Comparison of ENCODE assay signal across 10 mouse cellular contexts in the genomic region with DNA sequence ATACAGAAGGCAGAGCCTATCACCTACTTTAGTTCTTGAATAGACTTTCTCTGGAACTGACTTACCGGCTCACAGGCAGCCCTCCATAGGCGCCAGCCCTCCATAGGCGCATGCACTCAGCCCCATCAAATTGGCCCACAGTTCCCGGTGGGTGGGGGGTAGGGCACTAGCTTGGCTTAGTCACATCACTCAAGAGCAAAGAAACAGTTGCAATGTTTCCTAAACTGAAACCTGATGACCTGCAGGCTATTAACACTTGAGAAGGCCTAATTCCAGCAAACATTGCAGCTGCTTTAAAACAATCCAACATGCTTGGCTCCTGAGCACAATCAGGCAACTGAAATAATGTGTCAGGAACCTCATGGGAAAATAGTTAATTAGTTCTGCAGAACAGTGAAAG. TPM values are rescaled to one million over a fixed set of nuclear protein-coding genes. Genes with fewer than 3 reads are reported as not detected.
DNase-seq lines count a peak whose midpoint lies in the region; ATAC-seq and TF ChIP-seq lines count a peak whose summit lies in the region.
"Had no signal": no experiment of that assay in that cellular context is flagged by ENCODE, and none has a peak within 500 bp of the region (broad histone marks: within the 10 kb centered on the region; RNA-seq: fewer than 3 reads in every experiment).

No protein-coding gene starts in this region.

- no peak for TF ChIP-seq CTCF in thymus, adult 2 months (IDR thresholded peaks at IDR 0.05; ENCODE audit: borderline replicate concordance, control insufficient read depth, extremely low read depth, insufficient read depth, low read length, poor library complexity)
- TF ChIP-seq CTCF in kidney, postnatal 0 days (IDR thresholded peaks at IDR 0.05; ENCODE audit: low read depth): no peak

- H3K4me3 ChIP-seq in heart, embryonic 13.5 days: peak overlapping the region; percentile 23; the same call in 1 of the 2 replicates
- H3K4me3 ChIP-seq in thymus, adult 2 months (ENCODE audit: control insufficient read depth, insufficient read depth, low read length): no peak overlapping the region
- no peak overlapping the region for H3K4me3 ChIP-seq in kidney, postnatal 0 days (replicated peaks; ENCODE audit: low read depth, low read length)

- no peak for ATAC-seq in heart, embryonic 13.5 days (ENCODE audit: extremely low read depth, insufficient number of reproducible peaks, low FRiP score, low TSS enrichment)
- ATAC-seq in kidney, postnatal 0 days (replicated peaks; ENCODE audit: low FRiP score, low read depth): peak; percentile 45; the same call in 1 of the 2 replicates
- ATAC-seq: Patski had no signal

- H3K9ac ChIP-seq in heart, embryonic 13.5 days: peak overlapping the region; percentile 75
- no peak overlapping the region for H3K9ac ChIP-seq in kidney, postnatal 0 days (ENCODE audit: low read depth, low read length)

- peaks cover 89% of the 10 kb centered on the region for H3K36me3 ChIP-seq in heart, embryonic 13.5 days
- no peaks in the 10 kb centered on the region for H3K36me3 ChIP-seq in thymus, adult 2 months (ENCODE audit: control insufficient read depth, insufficient read depth, low read length)
- H3K36me3 ChIP-seq in kidney, postnatal 0 days (ENCODE audit: insufficient read depth, low read length): 0 out of 2 replicates have a peak, but pooled peaks cover 2% of the 10 kb centered on the region

- peak overlapping the region; percentile 87 for H3K27ac ChIP-seq in heart, embryonic 13.5 days (replicated peaks)
- no peak overlapping the region for H3K27ac ChIP-seq in thymus, adult 2 months (ENCODE audit: control insufficient read depth, insufficient read depth, low read length)
- peak overlapping the region; percentile 87 for H3K27ac ChIP-seq in kidney, postnatal 0 days

- WGBS in heart, embryonic 13.5 days: 25% methylated on average over 4 of the region's 4 CpGs
- WGBS in thymus, adult 2 months: 76% methylated on average over 4 of the region's 4 CpGs
- WGBS in kidney, postnatal 0 days: 30% methylated on average over 4 of the region's 4 CpGs

- DNase-seq in heart, postnatal 4 days: no peak
- DNase-seq in thymus, postnatal 14 days: peak; percentile 52
- no peak for DNase-seq in thymus, adult 2 months
- peak; percentile 62 for DNase-seq in kidney, postnatal 0 days (ENCODE audit: low spot score)
- DNase-seq in thymus, postnatal 4 days: peak; percentile 51
- DNase-seq in right cerebral cortex, adult 18-20 months: no peak
- no peak for DNase-seq in c-Kit-positive CD71-positive TER-119-positive erythroid progenitor cells, embryonic 14.5 days (ENCODE audit: low spot score)
- DNase-seq: cerebellum, postnatal 14 days had no signal

- H3K9me3 ChIP-seq in heart, embryonic 13.5 days: no peaks in the 10 kb centered on the region
- no peaks in the 10 kb centered on the region for H3K9me3 ChIP-seq in kidney, postnatal 0 days (replicated peaks; ENCODE audit: low read length)

- no peak for TF ChIP-seq POLR2A in thymus, adult 2 months (IDR thresholded peaks at IDR 0.05; ENCODE audit: control insufficient read depth, extremely low read depth, insufficient read depth, low read length, poor library complexity)

- peaks cover 97% of the 10 kb centered on the region for H3K4me1 ChIP-seq in heart, embryonic 13.5 days
- peaks cover 50% of the 10 kb centered on the region for H3K4me1 ChIP-seq in thymus, adult 2 months (replicated peaks; ENCODE audit: control insufficient read depth, insufficient read depth, low read length)
- peaks cover 49% of the 10 kb centered on the region for H3K4me1 ChIP-seq in kidney, postnatal 0 days (replicated peaks; ENCODE audit: insufficient read depth, low read length)

- peak overlapping the region; percentile 76 for H3K4me2 ChIP-seq in heart, embryonic 13.5 days
- no peak overlapping the region for H3K4me2 ChIP-seq in kidney, postnatal 0 days (ENCODE audit: low read length)

- H3K27me3 ChIP-seq in heart, embryonic 13.5 days (replicated peaks): no peaks in the 10 kb centered on the region
- no peaks in the 10 kb centered on the region for H3K27me3 ChIP-seq in thymus, adult 2 months (ENCODE audit: control insufficient read depth, insufficient read depth, low read length)
- no peaks in the 10 kb centered on the region for H3K27me3 ChIP-seq in kidney, postnatal 0 days (ENCODE audit: insufficient read depth, low read length)
- H3K27me3 ChIP-seq: Patski had no signal

RNA-seq across cellular contexts. Expression of gene Igf2r, which starts 18.2 kb away (rescaled TPM):
- 142 and 143 TPM in 2 replicates for polyA plus RNA-seq in heart, embryonic 13.5 days (2015; fragmentation: Nextera tagmentation; extraction: Ambion mirVana)
- total RNA-seq in heart, postnatal 4 days (2021): 100 to 1,000 TPM; 318 TPM
- 27.7 and 31.8 TPM in 2 replicates for polyA plus RNA-seq in thymus, adult 2 months (2012; rRNA removed)
- polyA plus RNA-seq in kidney, postnatal 0 days (2015; fragmentation: Nextera tagmentation; extraction: Ambion mirVana): 16.1 and 16.7 TPM in 2 replicates

Comparison
In these comparisons a context has a peak if more than half of its experiments do, and no peak if none do; other contexts are left out.
1. DNase-seq: peak in thymus, postnatal 14 days (single experiment), kidney, postnatal 0 days (single experiment) and thymus, postnatal 4 days (single experiment); none in heart, postnatal 4 days (single experiment), thymus, adult 2 months (single experiment), right cerebral cortex, adult 18-20 months (single experiment) and c-Kit-positive CD71-positive TER-119-positive erythroid progenitor cells, embryonic 14.5 days (single experiment).